ENCODE assay signal across 26 mouse cellular contexts in the genomic region with DNA sequence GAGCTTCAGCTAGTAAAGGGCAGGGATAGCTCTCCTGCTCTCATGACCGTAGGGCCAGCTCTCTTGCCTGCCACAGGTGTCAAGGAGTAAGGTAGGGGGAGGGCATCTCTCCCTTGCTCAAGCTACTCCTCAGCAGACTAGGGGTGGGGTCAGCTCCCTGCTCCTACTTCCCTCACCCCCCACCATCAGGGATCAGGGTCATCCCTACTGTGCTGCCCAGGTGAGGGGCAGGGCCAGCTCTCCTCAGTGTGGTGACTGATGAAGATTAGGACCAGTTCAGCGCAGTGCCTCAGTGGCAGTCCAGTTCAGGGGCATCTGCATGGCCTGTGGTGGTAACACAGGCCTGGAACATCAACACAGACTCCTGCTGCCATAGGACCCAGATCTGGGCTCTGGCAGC.
DNase-seq lines count a peak whose midpoint lies in the region; ATAC-seq and TF ChIP-seq lines count a peak whose summit lies in the region.
"Had no signal": no experiment of that assay in that cellular context is flagged by ENCODE, and none has a peak within 500 bp of the region (broad histone marks: within the 10 kb centered on the region; RNA-seq: fewer than 3 reads in every experiment).

No protein-coding gene starts in this region.

- ATAC-seq in heart, embryonic 12.5 days (ENCODE audit: insufficient number of reproducible peaks, low FRiP score) = 0 out of 2 replicates have a peak, but pooled peaks have one; percentile 15
- peak; percentile 63 for ATAC-seq in kidney, postnatal 0 days (replicated peaks; ENCODE audit: low FRiP score, low read depth)
- ATAC-seq in midbrain, embryonic 14.5 days (ENCODE audit: low FRiP score, low TSS enrichment) = peak; percentile 6; the same call in 1 of the 2 replicates
- ATAC-seq in midbrain, embryonic 15.5 days (replicated peaks) = no peak
- ATAC-seq: forebrain, embryonic 15.5 days; hindbrain, postnatal 0 days; inflammation-experienced regulatory T-cells, adult 6 months; Patski had no signal

- no peaks in the 10 kb centered on the region for H3K27me3 ChIP-seq in heart, embryonic 12.5 days (replicated peaks)
- H3K27me3 ChIP-seq in kidney, postnatal 0 days (ENCODE audit: insufficient read depth, low read length) = no peaks in the 10 kb centered on the region
- H3K27me3 ChIP-seq in midbrain, embryonic 14.5 days (ENCODE audit: control insufficient read depth, insufficient read depth, low read length) = no peaks in the 10 kb centered on the region
- H3K27me3 ChIP-seq in midbrain, embryonic 15.5 days (replicated peaks) = no peaks in the 10 kb centered on the region
- H3K27me3 ChIP-seq: CH12.LX; embryonic facial prominence, embryonic 15.5 days; forebrain, embryonic 12.5 days; forebrain, embryonic 15.5 days had no signal

- no peak for TF ChIP-seq CTCF in kidney, postnatal 0 days (IDR thresholded peaks at IDR 0.05; ENCODE audit: low read depth)

- H3K27ac ChIP-seq in heart, embryonic 12.5 days (ENCODE audit: poor library complexity, severe bottlenecking) = no peak overlapping the region
- no peak overlapping the region for H3K27ac ChIP-seq in kidney, postnatal 0 days
- no peak overlapping the region for H3K27ac ChIP-seq in midbrain, embryonic 14.5 days (replicated peaks; ENCODE audit: low read depth, low read length)
- no peak overlapping the region for H3K27ac ChIP-seq in midbrain, embryonic 15.5 days
- H3K27ac ChIP-seq: embryonic facial prominence, embryonic 15.5 days; forebrain, embryonic 12.5 days; forebrain, embryonic 15.5 days; heart, embryonic 10.5 days; hindbrain, embryonic 14.5 days; hindbrain, postnatal 0 days had no signal

- no peak overlapping the region for H3K4me2 ChIP-seq in heart, embryonic 12.5 days
- H3K4me2 ChIP-seq in kidney, postnatal 0 days (ENCODE audit: low read length) = no peak overlapping the region
- no peak overlapping the region for H3K4me2 ChIP-seq in midbrain, embryonic 14.5 days (ENCODE audit: low read length)
- no peak overlapping the region for H3K4me2 ChIP-seq in midbrain, embryonic 15.5 days
- H3K4me2 ChIP-seq: embryonic facial prominence, embryonic 15.5 days; forebrain, embryonic 12.5 days; forebrain, embryonic 15.5 days; hindbrain, embryonic 14.5 days had no signal

- H3K9me3 ChIP-seq in heart, embryonic 12.5 days (replicated peaks) = no peaks in the 10 kb centered on the region
- no peaks in the 10 kb centered on the region for H3K9me3 ChIP-seq in kidney, postnatal 0 days (replicated peaks; ENCODE audit: low read length)
- H3K9me3 ChIP-seq in midbrain, embryonic 14.5 days (ENCODE audit: control insufficient read depth, low read length) = no peaks in the 10 kb centered on the region
- H3K9me3 ChIP-seq in midbrain, embryonic 15.5 days = no peaks in the 10 kb centered on the region
- H3K9me3 ChIP-seq: embryonic facial prominence, embryonic 15.5 days; forebrain, embryonic 12.5 days; forebrain, embryonic 15.5 days; G1E; heart, embryonic 10.5 days had no signal

- 82% methylated on average over 2 of the region's 2 CpGs for WGBS in heart, embryonic 12.5 days
- 94% methylated on average over 2 of the region's 2 CpGs for WGBS in kidney, postnatal 0 days
- WGBS in midbrain, embryonic 14.5 days = 93% methylated on average over 2 of the region's 2 CpGs
- 88% methylated on average over 2 of the region's 2 CpGs for WGBS in midbrain, embryonic 15.5 days

- DNase-seq in heart, adult 8-10 months (ENCODE audit: low spot score) = no peak
- no peak for DNase-seq in kidney, postnatal 0 days (ENCODE audit: low spot score)
- DNase-seq in kidney, postnatal 36 days = no peak
- no peak for DNase-seq in midbrain, embryonic 14.5 days
- DNase-seq in embryo, embryonic 11 days = no peak
- DNase-seq: adrenal gland, postnatal 10 days; adrenal gland, postnatal 36 days; B cell, adult 2 months; cerebellum, adult 18-20 months; cerebellum, adult 9-10 months; cerebellum, postnatal 14 days; gastrocnemius, postnatal 25 days; heart, adult 18-20 months had no signal

- H3K4me3 ChIP-seq in heart, embryonic 12.5 days = no peak overlapping the region
- H3K4me3 ChIP-seq in kidney, postnatal 0 days (replicated peaks; ENCODE audit: low read depth, low read length) = no peak overlapping the region
- no peak overlapping the region for H3K4me3 ChIP-seq in midbrain, embryonic 14.5 days (replicated peaks; ENCODE audit: low read depth, low read length)
- no peak overlapping the region for H3K4me3 ChIP-seq in midbrain, embryonic 15.5 days
- H3K4me3 ChIP-seq: embryonic facial prominence, embryonic 15.5 days; erythroblast, embryonic 14.5 days; forebrain, embryonic 12.5 days; forebrain, embryonic 15.5 days; heart, embryonic 10.5 days had no signal

- H3K4me1 ChIP-seq in heart, embryonic 12.5 days (replicated peaks) = 0 out of 2 replicates have a peak, but pooled peaks cover 3% of the 10 kb centered on the region
- H3K4me1 ChIP-seq in kidney, postnatal 0 days (replicated peaks; ENCODE audit: insufficient read depth, low read length) = no peaks in the 10 kb centered on the region
- H3K4me1 ChIP-seq in midbrain, embryonic 14.5 days (ENCODE audit: control insufficient read depth, insufficient read depth, low read length) = no peaks in the 10 kb centered on the region
- H3K4me1 ChIP-seq in midbrain, embryonic 15.5 days = no peaks in the 10 kb centered on the region
- H3K4me1 ChIP-seq: embryonic facial prominence, embryonic 15.5 days; forebrain, embryonic 12.5 days; forebrain, embryonic 15.5 days had no signal

- no peaks in the 10 kb centered on the region for H3K36me3 ChIP-seq in heart, embryonic 12.5 days
- H3K36me3 ChIP-seq in kidney, postnatal 0 days (ENCODE audit: insufficient read depth, low read length) = no peaks in the 10 kb centered on the region
- H3K36me3 ChIP-seq in midbrain, embryonic 14.5 days (ENCODE audit: control insufficient read depth, insufficient read depth, low read length) = no peaks in the 10 kb centered on the region
- no peaks in the 10 kb centered on the region for H3K36me3 ChIP-seq in midbrain, embryonic 15.5 days (replicated peaks)
- H3K36me3 ChIP-seq: embryonic facial prominence, embryonic 15.5 days; forebrain, embryonic 12.5 days; forebrain, embryonic 15.5 days; G1E; heart, embryonic 10.5 days had no signal

- no peak overlapping the region for H3K9ac ChIP-seq in heart, embryonic 12.5 days
- no peak overlapping the region for H3K9ac ChIP-seq in kidney, postnatal 0 days (ENCODE audit: low read depth, low read length)
- no peak overlapping the region for H3K9ac ChIP-seq in midbrain, embryonic 14.5 days (replicated peaks; ENCODE audit: low read length)
- no peak overlapping the region for H3K9ac ChIP-seq in midbrain, embryonic 15.5 days
- H3K9ac ChIP-seq: embryonic facial prominence, embryonic 15.5 days; forebrain, embryonic 12.5 days; forebrain, embryonic 15.5 days; hindbrain, embryonic 14.5 days had no signal
